Mouse (Mus musculus) brain, embryonic 14.5 days (tissue): ENCODE results near the gene Anapc2. TPM values are rescaled to one million over a fixed set of nuclear protein-coding genes. Genes with fewer than 3 reads are reported as not detected.
A peak's percentile ranks its signal among the peaks of the same experiment; 100 is the strongest.

Experiments
- DNase-seq: peaks from one replicate; pipeline ENCODE4 v3.0.0-alpha.2; 2011; ENCODE audit warnings: low read depth
- CTCF ChIP-seq: fragments of 200-500 bp; IDR thresholded peaks from 2 replicates; pipeline ENCODE4 v1.5.1; 2012; ENCODE audit warnings: inconsistent platforms, mild to moderate bottlenecking, moderate library complexity, borderline replicate concordance; ENCODE audit not compliant: insufficient read depth, insufficient read length; ENCODE audit errors: extremely low read depth
- POLR2A ChIP-seq: fragments of 200-500 bp; IDR thresholded peaks from 2 replicates; pipeline ENCODE4 v1.6.1; 2012; ENCODE audit warnings: mild to moderate bottlenecking, inconsistent platforms, borderline replicate concordance; ENCODE audit not compliant: poor library complexity, insufficient read depth, insufficient read length, severe bottlenecking; ENCODE audit errors: extremely low read depth
- polyA plus RNA-seq: library from polyadenylated mRNA; depleted of rRNA; stranded (reverse); fragments of >200 nt; gene quantifications from 2 replicates; pipeline ENCODE4 v1.2.3, GENCODE M21; 2012

Anapc2 gene
- polyA plus RNA-seq, 1 experiment, result 131 TPM

DNA sequence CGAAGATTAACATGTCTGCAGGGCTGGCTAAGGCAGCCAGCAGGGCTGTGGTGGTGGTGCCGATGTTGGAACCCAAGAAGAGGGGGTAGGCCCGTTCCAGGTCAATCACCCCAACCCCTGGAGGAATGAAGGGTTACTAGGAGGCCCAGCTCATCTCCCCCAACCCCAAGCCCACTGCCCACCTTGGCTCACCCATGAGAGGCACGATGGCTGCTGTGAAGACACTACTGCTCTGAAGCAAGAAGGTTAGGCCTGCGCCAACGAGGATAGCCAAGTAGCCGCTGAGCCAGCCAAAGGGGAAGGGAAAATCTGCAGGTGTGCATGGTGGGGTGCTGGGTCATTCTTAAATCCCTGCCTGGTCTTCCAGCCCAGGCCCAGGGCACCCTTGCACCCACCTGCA lies 41.7 kb upstream of the Anapc2 start:
- TF ChIP-seq POLR2A, result no peak
- TF ChIP-seq CTCF, result no peak
- no peak for DNase-seq

- DNase-seq, result no peak
- TF ChIP-seq POLR2A, result no peak
Observed at GRCm38 (mm10) chr2:25231038-25231437, 41.2 kb upstream of the Anapc2 start.

DNA sequence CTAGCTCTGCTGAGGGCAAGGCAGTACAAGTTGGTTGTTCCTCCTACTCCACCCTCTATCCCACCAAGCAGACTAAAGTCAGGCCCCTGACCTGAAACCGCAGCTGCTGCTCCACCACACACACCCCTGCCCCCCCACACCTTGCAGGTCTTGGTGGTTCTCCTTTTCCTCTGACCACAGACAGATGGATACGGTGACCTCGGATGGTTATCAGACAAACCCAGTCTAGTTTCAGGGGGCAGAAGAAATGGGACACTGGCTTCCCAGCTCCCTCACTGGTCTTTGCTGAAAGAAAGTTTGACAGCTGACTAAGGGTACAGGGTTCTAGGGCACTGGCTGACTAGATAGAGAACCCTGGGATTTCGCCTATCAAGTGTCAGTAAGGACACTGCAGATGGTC lies 38.9 kb upstream of the Anapc2 start:
- TF ChIP-seq CTCF, result no peak
- no peak for TF ChIP-seq POLR2A
- no peak for DNase-seq

- DNase-seq, result no peak
- TF ChIP-seq POLR2A (no peak), CTCF (no peak)
Observed at GRCm38 (mm10) chr2:25234050-25234449, 38.2 kb upstream of the Anapc2 start, which contains the start of gene Slc34a3. Slc34a3 (minus strand) TSS chr2:25234364.

GRCm38 (mm10) chr2:25234551-25235220 lies 37.6 kb upstream of the Anapc2 start:
- TF ChIP-seq POLR2A (no peak), CTCF (no peak)

GRCm38 (mm10) chr2:25236614-25237013 lies 35.7 kb upstream of the Anapc2 start, which contains the start of gene Rnf224:
Rnf224 (minus strand) TSS chr2:25236787.
- no peak for DNase-seq
- TF ChIP-seq POLR2A (no peak), CTCF (no peak)

More at GRCm38 (mm10) chr2:25234551-25235220, 37.6 kb upstream of the Anapc2 start:
- DNase-seq, result no peak

DNA sequence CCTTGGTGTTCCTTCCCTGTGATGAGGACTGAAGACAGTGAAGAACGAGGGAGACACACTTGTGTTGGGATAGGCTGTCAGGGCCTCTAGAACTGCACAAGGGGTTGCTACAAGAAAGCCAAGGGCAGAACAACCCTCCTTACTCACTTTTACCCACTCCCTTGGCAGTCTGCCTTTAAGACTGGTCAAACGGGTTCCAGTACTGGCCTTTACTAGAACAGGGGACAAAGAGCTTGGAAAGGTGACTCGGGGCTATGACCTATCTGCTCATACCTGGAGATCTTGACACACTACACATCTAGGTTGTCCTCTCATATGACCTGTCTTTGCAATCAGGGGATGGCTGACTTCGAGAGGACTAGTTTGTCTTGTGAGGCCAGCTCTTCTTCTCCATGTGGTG lies 34.8 kb upstream of the Anapc2 start:
- TF ChIP-seq POLR2A (no peak), CTCF (no peak)
- DNase-seq, result no peak

- TF ChIP-seq POLR2A, result no peak
- TF ChIP-seq CTCF, result no peak
- DNase-seq, result no peak
Observed at GRCm38 (mm10) chr2:25238106-25238505, 34.2 kb upstream of the Anapc2 start.

- no peak for TF ChIP-seq POLR2A
- no peak for TF ChIP-seq CTCF
Observed at GRCm38 (mm10) chr2:25239766-25240165, 32.5 kb upstream of the Anapc2 start.

DNA sequence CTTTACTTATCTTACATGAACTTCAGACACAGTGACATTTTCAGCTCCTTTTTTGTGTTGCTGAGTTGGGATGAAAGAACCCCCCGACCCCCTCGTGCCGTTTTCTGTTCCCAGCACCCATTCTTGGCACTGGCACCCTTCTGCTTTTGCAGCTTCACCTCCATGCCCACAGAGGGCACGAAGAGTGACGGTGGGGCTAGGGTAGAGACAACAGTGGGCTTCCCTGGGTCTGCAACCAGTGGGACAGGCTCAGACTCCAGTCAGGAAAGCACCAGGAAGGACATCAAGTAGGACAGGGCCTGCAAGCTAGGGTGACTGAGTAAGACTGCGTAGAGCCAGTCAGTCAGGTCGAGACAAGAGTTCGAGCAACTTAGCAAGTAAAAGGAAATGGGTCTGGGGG lies 32.0 kb upstream of the Anapc2 start:
- no peak for DNase-seq
- no peak for TF ChIP-seq CTCF
- TF ChIP-seq POLR2A, result no peak

More at GRCm38 (mm10) chr2:25239766-25240165, 32.5 kb upstream of the Anapc2 start:
- no peak for DNase-seq

DNA sequence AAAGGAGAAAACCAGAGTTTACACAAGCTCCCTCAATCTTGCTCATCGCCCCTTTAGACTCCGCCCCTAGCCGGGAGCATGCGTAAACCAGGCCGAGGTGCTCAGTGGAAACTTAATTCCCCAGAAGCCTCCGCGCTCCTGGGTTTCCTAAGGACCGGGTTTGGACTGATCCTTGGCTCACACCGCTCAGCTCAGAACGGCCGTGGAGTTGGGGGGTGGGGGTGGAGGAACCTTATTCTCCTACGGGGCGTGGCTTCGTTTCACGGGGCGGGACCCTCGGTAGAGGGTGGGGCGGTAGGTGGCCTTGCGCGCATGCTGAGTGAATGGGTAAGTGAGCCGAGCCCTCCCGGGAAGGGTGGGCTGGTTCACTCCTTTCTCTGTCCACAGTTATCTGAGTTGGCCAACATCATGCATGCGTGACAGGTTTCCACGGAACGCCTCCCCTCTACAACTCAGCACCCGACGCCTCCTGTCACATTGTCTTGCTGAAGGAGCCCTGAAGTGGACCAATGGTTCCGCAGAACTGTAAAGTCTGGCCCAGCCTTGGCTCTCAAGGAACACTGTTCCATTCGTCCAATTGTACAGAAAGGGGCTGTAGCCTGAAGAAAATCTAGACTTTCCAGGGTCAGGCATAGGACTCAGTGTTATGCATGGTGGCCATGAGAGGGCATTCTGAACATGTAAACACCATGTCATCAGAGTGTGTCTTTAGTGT lies 31.4 kb upstream of the Anapc2 start:
- TF ChIP-seq POLR2A, result 0 out of 2 replicates have a peak, but pooled peaks have one; percentile 8
- no peak for TF ChIP-seq CTCF
- DNase-seq, result peak; percentile 94

DNA sequence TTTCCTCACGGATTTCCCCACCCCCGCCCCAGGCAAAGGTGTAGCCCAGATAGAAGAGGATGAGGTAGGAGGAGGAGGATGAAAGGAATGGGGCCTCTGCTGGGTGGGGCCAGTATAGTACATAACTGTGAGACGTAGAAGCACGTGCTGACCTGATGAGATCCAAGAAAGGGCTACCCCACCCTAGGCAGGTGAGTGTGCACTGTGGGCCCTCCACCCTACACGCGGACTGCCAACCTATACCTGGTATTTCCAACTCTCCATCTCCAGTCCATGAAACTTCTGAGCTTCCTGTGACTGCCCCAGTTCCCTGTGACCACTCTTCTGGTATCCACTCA lies 30.9 kb upstream of the Anapc2 start:
- TF ChIP-seq CTCF (no peak), POLR2A (no peak)
- no peak for DNase-seq

- no peak for TF ChIP-seq CTCF
- peak; percentile 63 for TF ChIP-seq POLR2A
- DNase-seq, result peak; percentile 56
Observed at GRCm38 (mm10) chr2:25242101-25242506, 30.2 kb upstream of the Anapc2 start, which contains the start of the genes Rnf208 and Cysrt1. Rnf208 (plus strand) TSS chr2:25242255. Cysrt1 (minus strand) TSS chr2:25242452.

DNA sequence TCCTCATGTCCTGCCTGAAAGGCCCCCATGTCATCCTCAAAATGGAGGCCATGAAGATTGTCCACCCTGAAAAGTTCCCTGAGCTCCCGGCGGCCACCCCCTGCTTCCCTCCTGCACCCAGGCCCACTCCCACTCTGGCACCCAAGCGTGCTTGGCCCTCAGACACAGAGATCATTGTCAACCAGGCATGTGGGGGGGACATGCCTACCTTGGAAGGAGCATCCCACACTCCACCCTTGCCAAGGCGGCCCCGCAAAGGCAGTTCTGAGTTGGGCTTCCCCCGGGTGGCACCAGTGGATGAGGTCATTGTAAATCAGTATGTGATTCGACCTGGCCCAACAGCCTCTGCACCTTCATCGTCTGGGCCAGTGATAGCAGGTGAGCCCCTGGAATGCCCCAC lies 28.9 kb upstream of the Anapc2 start:
- no peak for DNase-seq
- TF ChIP-seq POLR2A (no peak), CTCF (no peak)

GRCm38 (mm10) chr2:25244144-25244543 lies 28.1 kb upstream of the Anapc2 start:
- no peak for DNase-seq
- TF ChIP-seq POLR2A (no peak), CTCF (no peak)
